Mouse (Mus musculus) thymus, adult 18-20 months (tissue): ENCODE results near the gene Gata1.
"Not testable (repeated sequence)": the region's sequence is repeated elsewhere in the genome, so short reads cannot be mapped to it uniquely, and the experiment has no call there.

Experiments used
- DNase-seq, 2 experiments: peaks; one replicate each; pipeline ENCODE4 v3.0.0; 2022; ENCODE audit warnings: mixed read lengths in 2 of 2

Gene Gata1

DNA sequence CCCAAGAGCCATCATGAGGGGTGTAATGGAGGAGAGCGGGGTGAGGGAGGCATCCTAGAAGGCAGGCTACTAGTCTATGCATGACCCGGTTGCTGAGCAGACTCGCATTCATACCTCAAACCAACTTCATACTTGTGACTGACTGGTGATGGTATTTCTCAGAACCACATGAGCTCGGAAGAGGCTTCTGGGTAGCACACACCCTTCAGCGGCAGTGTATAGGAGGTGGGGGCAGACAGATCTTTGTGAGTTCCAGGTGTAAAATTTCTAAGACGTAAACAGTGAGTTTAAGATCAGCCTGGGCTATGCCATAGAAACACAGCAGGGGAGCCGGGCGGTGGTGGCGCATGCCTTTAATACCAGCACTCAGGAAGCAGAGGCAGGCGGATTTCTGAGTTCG is at the start of gene Gata1:
Gene Gata1, minus strand, starts transcription at position 180 of the 400 bp plus-strand sequence.
- no peak for DNase-seq

DNA sequence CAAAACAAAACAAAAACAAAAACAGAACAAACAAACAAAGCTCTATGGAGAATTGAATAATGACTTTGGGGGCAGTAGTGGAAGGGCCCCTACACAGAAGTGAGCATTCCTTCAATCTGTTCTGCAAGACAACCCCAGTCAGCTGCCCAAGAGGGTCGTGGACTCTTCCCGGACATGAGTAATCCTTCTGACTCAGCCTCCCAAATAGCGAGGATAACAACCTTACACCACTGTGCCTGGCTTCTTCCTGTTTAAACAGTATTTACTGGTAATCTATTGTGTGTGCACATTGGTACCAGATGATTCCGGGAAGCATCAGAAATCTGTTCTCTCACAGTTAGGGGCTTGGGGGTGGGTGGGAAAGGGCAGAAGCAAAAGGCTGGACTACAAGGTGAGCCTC is 48.9 kb upstream of the Gata1 start:
- DNase-seq: no peak

DNA sequence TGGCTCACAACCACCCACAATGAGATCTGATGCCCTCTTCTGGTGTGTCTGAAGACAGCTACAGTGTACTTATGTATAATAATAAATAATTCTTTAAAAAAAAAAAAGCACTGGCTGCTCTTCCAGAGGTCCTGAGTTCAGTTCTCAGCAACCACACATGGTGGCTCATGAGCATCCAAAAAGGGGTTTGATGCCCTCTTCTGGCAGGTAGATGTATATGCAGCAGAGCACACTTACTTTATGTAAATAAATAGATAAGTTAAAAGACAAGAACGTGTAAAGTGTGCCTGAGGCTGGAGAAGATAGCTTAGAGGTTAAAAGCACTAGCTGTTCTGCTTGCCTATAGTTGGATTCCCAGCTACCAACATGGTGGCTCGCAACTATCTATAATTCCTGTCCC is 46.9 kb upstream of the Gata1 start:
- DNase-seq: no peak

DNA sequence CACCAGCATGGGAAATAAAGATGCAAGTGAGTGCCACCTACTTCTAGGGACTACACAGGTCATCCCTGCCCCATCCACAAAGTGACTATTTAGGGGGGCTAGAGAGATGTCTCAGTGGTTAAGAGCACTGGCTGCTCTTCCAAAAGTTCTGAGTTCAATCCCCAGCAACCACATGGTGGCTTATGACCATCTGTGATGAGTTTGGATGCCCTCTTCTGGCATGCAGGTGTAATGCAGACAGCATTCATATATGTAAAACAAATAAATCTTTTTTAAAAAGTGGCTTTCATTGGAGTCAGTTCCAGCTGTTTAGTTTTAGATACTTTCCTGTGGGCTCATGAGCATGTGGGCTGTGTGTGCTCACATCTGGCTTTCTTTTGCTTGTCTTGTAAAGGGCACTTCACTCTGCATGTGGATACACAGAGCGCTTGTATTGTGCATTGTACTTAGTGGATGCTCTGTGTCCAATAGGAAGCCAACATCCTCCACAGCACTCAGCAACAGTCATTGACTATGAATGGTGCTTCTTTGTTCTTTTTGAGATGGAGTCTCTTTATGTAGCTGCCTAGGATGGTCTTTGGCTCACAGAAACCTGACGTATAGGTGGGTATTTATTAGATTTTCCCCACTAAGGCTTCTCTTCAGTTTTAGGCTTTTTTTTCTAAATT is 42.4 kb upstream of the Gata1 start:
- DNase-seq: no peak

DNA sequence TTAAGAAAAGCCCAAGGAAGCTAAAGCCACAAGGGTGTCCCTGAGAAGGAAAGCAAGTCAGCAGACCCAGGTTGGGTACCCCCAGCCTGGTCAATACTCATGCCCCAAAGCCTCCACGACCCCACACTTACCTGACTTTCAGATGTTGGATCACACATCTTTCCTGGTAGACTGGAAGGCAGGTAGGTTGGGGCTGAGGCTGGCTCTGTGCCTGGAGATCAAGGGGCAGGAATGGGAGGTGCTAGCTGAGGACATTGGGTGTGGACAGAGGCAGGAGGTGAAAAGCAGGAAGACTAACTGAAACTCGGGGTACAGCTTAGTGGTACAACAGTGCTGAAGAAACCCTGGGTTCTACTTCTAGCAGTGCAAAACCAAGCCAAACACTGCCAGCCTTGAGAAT is 40.4 kb upstream of the Gata1 start, which contains the start of gene Glod5:
Gene Glod5, minus strand, starts transcription at position 207 of the 400 bp plus-strand sequence.
- DNase-seq: no peak

DNA sequence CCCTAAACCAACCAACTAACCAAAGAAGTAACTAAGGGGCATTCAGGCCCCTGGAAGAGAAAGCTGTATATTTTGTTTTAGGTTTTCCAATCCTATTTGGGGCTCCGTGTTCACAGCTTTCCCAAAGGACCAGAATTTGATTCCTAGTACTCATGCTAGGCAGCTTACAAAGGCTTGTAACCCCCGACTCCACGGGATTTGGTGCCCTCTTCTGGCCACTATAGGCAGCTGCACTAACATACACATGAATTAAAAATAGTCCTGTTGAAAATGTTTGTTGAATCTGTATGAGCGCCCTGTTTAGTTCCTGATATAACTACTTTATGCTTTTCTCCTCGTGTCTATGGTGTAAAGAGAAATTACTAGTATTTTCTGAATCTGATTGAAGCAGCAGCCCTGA is 39.3 kb upstream of the Gata1 start:
- no peak for DNase-seq

DNA sequence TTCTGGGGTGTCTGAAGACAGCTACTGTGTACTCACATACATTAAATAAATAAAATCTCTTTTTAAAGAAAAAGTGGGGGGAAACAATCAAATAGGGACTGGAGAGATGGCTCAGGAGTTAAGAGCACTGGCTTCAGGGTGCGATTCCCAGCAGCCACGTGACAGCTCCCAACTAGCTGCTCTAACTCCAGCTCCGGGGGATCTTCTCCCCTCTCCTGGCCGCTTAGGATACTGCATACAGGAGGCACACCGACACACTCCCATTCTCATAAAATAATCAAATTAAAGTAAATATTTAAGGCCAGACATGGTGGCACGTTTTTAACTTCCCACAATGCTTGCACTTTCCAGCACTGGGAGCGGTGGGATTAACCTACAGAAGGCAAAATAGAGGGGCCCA is 37.8 kb upstream of the Gata1 start:
- not testable (repeated sequence) for DNase-seq

DNA sequence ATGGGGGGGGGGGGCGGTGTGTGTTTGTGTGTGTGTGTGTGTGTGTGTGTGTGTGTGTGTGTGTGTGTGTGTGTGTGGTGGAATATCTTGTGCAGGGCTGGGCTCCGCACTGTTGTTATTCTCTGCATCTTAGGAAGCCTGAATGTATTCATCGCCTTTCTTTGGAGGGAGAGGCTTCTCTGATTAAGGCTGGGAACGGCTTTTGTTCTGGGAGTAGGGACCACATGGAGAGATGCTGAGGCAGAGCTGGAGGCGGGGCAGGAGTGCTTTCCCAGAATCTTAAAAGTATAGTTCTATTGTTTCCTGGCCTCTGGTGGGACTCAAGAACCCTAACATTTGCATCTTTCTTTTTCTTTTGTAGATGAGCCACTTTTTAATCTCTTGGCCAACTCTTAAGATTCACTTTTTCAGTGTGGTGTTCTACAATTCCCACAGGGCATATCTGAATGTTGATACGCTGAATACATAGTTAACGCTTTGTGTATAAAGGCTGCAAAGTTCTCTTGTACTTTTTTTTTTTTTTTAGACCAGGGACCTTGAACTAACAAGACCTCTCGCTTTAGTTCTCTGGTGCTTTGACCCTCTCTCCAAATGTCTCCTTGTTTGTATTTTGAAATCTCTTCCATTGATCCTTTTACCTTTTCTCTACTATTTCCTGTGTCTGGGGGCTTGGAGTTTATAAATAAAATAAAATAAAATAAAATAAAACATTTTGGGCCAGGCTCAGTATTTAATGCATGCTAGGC is 35.9 kb upstream of the Gata1 start:
- no peak for DNase-seq

DNA sequence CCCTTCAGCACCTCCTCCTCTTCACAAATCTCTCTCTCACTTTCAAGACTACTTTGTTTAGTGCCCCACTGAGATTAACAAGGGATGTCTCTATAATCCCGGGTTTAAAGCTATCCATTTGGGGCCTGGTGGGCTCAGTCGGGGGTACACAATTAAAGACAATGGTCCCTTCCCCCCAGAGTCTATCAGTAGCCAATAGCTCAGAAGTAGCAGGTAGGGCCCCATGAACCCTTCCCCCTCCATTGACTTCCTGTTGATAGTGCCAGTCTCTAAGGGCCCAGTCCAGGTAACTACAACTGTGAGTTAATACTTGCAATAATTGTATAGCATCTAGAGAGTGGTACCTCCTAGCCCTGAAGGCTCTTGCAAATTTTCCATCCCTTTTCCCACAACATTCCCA is 35.3 kb upstream of the Gata1 start:
- no peak for DNase-seq

DNA sequence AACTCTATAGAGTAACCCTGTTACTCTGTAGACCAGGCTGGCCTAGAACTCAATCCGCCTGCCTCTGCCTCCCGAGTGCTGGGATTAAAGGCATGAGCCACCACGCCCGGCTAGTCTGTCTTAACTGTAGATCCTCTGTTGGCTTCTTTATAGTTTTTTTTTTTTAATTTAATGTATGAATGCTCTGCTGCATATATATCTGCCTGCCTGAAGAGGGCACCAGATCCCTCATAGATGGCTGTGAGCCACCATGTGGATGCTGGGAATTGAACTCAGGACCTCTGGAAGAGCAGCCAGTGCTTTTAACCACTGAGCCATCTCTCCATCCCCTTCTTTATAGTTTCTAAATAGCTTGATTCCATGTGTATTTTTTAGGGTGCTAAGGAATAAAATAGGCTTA is 31.5 kb upstream of the Gata1 start:
- not testable (repeated sequence) for DNase-seq

DNA sequence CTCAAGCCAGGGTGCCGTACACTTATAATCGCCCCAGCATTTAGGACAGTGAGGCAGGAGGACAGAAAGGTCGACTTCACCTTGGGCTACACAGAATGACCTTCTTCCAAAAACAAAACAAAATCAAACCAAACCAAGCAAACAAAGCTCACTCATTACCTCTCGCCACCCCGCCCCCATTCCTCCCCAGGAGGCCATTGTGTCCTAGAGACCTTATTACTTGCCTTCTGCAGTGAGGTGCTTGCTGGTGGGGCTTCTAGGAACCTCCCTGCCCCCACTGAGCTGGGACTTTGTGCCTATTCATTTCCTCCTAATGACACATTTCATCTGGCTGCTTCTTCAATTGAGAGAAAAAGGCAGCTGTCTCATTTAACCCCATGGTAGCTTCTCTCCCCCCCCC is 30.7 kb upstream of the Gata1 start:
- no peak for DNase-seq

DNA sequence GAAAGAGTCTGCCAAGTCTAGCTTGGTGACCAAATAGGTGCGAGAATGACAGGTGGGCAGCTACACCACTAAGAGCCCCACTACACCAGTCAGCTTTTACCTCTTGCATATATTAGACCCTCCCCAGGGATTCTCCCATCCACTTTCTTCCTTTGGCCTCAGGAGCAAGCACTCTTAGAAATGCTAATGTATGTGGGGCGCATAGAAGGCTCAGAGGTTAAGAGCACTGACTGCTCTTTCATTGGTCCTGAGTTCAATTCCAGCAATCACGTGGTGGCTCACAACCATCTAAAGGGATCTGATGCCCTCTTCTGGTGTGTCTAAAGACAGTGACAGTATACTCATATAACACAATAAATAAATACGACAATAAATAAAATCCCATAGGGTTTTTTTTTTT is 25.1 kb upstream of the Gata1 start:
- DNase-seq: no peak

DNA sequence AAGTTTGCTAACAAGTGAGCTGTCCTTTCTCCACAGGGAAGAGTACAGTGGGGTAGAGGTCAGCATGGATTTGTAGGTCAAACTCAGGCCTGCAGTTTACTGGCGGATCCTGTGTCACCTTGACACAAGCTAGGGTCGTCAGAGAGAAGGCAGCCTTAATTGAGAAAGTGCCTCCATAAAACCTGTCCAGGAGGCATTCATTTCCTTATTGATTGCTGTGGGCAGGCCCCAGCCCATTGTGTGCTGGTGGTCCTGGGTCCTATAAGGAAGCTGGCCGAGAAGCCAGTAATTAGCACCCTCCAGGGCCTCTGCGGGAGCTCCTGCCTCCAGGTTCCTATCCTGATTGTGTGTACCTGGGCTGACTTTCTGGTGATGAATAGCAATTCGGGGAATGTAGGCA is 24.1 kb upstream of the Gata1 start:
- no peak for DNase-seq

DNA sequence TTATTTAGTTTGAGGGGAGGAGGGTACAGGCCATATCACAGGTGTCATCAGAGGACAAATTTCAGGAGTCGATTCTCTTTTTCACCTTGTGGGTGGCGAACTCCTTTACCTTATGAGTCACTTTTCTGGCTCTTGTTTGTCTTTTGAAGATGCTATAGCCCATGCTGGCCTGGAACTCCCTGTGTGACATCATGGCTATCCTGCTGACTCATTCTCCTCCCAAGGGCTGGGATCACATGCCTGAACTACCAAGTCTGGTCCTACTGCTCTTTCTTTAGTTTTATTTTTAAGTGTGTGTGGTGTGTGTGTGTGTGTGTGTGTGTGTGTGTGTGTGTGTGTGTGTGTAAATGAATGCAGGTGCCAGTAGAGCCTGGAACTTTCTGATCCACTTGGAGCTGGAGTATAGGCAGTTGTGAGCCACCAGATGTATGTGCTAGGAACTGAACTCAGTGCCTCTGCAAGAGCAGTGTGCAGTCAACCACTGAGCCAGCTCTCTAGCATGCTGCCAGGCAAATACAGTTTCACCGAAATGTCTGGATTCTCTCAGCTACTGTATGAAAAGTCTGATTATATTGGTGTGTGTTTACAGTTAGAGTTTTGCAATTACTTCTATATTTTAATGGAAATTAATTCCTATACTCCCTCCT is 22.8 kb upstream of the Gata1 start:
- no peak for DNase-seq

DNA sequence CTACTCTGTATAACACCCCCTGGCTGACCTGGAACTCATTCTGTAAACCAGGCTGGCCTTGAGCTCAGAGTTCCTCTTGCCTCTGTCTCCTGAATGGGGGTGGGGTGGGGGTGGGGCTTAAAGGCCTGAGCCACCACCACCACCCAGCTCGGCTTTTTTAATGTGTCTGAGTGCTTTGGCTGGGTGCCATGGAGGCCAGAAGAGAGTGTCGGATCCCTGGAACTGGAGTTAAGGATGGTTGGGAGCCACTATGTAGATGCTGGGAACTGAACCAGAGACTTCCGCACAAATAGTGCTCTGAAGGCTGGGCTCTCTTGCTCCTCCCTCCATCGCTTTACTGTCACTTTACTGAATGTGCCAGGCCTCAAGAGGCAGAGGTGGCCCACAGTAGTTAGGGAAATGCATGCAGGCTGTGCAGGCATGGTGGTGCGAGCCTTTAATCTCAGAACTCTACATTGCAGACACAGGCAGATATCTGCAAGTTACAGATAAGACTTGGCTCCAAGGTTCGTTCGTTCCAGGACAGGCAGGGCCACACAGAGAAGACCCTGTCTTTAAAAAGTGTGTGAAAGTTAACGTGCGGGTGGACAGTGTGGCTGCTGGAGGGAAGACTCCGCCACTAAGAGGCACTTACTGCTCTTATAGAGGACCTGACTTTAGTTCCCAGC is 15.3 kb upstream of the Gata1 start:
- DNase-seq: no peak

DNA sequence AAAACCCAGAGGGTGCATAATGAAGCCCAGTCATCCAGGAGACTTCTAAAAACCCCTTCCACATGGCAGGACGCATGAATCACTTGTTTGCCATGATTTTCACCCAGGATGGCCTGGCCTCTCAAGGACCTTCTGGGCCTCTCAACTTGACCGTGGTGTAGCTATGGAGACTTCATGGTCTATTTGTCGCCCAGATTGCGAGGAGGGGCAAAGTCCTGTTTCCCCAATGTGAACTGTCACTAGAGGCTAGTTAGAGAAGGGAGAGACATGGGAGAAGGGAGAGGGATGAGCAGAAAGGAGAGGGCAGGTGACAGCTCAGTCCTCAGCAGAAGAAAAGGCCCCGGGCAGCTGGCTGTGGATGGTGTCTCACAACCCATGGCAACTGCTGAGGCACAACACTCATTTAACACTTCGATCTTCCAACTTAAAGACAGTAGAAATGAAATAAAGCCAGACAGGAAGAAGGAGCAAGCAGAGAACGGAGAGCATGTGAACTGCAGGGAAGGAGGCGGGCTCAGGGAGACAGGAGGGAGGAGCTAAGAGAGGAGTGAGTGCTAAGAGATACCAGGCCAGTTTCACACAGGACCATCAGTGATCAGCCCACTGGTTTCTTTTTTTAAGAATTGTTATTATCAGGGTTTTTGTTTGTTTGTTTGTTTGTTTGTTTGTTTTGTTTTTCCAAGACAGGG is 14.7 kb upstream of the Gata1 start:
- no peak for DNase-seq

DNA sequence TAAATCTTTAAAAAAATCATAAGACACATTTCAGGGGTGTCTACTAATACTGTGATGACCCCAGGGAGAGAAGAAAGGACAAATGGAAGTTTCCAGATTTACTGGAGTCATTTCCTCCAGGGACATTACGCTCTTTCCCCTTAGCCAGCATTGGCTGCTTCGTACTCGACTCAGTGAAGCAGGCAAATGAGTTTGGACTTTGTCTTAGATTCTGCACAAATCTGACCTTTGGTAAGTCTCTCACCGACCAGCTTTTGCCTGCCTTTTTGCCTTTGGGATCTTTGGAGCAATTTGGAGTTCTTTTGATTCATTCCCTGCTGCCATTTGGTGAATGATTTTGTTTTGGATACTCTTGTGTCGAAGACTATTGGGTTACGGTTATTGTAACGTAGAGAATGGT is 3.5 kb upstream of the Gata1 start:
- DNase-seq: no peak

DNA sequence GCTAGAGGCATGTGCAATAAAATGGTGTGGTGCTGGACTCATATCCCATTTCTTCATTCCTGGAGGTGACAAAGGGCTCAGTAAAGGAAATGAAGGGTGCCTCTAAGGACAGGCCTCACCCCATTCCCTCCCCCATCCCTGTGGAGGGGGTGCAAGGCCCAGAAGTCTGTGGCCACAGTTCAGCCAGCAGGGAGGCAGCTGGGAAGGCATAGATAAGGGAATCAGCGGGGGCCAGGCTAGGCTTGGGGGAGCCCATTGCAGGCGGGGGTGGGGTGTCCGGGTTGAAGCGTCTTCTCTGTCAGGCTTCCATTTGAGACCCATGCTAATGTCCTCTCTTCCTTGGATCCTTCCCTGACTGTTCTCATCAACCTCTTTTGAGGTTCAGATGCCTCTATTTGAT is 6.6 kb downstream of the Gata1 start:
- no peak for DNase-seq

DNA sequence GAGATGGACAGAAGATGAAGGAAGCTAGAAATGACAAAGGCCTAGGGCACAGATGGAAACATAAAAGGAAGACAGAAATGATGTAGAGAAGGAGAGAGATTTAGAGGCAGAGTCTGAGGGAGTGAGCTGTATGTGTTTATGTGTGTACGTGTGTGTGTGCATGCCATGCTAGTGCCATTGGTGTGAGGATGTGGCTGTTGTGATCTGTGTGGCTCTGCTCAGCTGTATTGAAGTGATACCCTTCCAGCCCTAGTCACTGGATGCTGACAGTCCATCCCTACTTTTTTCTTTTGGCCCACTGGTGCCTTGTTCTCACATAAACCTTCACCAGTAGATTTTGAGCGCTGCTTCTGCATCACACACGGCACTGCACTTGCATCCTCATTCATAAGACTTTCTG is 9.0 kb downstream of the Gata1 start:
- DNase-seq: no peak

DNA sequence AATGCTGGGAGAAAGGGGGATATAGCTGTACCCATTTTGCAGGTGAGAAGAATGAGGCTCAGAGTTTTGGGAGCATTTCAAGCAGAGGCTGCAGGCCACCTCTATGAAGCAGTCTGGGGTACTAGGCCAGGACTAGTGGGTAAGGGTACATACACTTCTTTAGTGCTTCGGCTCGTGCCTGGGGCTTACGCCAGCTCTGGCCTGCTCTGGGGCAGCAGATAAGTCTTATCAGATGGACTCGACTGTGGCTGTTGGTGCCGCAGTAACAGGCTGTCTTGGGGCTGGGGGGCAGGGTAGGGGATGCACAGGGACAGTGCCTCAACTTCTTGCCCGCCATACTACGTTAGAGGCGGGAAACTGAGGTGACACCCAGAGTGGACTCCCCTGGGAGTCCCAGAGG is 9.6 kb downstream of the Gata1 start:
- no peak for DNase-seq

DNA sequence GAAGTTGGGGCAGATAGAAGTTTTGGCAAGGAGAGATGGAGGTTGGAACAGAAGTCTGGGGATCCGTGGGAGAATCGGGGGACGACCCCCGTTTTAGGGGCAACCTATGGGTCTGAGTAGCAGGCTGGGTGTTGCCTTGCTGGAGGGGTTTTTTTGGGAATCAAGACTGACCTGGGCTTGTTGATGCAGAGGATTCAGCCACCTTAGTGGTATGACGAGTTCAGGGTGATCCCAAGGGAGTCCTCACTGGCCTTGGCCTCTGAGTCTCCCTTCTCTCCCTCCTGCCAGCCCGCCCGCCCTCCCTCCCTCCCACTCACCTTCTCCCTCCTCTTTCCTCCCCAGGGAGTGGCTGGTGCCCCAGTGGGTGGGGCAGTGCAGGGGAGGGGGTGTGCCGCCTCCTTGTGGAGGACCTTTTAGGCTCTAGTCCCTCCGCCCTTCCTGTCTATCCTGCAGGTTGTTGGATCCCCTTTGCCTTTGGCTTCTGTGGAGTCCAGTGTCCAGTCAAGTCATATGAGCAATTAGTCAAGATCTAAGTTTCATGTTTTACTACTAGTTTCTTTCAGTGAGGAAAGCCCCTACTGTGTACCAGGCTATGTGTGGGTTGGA is 10.2 kb downstream of the Gata1 start:
- no peak for DNase-seq

DNA sequence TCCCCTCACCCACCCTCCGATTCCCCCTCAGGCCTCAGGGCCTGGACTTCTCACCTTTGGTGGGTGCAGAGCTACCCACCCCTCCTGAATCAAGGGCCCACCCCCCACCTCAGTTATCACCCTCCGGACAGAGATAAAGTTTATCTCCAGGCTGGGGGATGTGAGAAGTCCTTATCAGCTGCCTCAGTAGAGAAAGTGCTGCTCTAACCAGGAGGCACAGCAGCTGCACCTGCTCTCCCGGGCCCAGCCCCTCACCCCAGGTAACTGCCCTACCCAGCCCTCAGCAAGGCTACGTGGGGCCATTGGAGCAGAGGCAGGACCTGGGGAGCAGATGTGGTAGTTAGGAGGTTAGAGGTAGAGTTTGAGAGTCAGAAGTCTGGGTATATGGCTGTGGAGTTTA is 11.7 kb downstream of the Gata1 start:
- DNase-seq: no peak
